ENCODE assay signal across 8 mouse cellular contexts in genomic region chr7:12977682-12978389, GRCm38 (mm10). TPM values are rescaled to one million over a fixed set of nuclear protein-coding genes. Genes with fewer than 3 reads are reported as not detected.
A peak's percentile ranks its signal among the peaks of the same experiment; 100 is the strongest.
DNase-seq lines count a peak whose midpoint lies in the region; ATAC-seq lines count a peak whose summit lies in the region.

TSS of gene Zfp446 (plus strand) at chr7:12977848.

- peaks cover 10% of the 10 kb centered on the region for H3K36me3 ChIP-seq in intestine, embryonic 14.5 days (ENCODE audit: control insufficient read depth, insufficient read depth, low read length)

- peak; percentile 99 for ATAC-seq in intestine, embryonic 14.5 days (replicated peaks; ENCODE audit: low FRiP score, low TSS enrichment, low read depth)

- H3K4me3 ChIP-seq in intestine, embryonic 14.5 days (ENCODE audit: low read depth, low read length): peak within 1 kb of the TSS; percentile 73

- intact Hi-C loops in left cerebral cortex, postnatal 14 days (cut with DNase I): no loop called here

- peaks cover 16% of the 10 kb centered on the region; the same call in 1 of the 2 replicates for H3K4me1 ChIP-seq in intestine, embryonic 14.5 days (replicated peaks; ENCODE audit: control insufficient read depth, insufficient read depth, low read length)

- under 1% methylated on average over 49 of the region's 49 CpGs for WGBS in intestine, embryonic 14.5 days

- no peaks in the 10 kb centered on the region for H3K27me3 ChIP-seq in intestine, embryonic 14.5 days (replicated peaks; ENCODE audit: control insufficient read depth, insufficient read depth, low read length)

- H3K9ac ChIP-seq in intestine, embryonic 14.5 days (ENCODE audit: low read length): peak within 1 kb of the TSS; percentile 70

- H3K9me3 ChIP-seq in intestine, embryonic 14.5 days (ENCODE audit: control insufficient read depth, low read length): no peaks in the 10 kb centered on the region

- peak within 1 kb of the TSS; percentile 60 for H3K4me2 ChIP-seq in intestine, embryonic 14.5 days (ENCODE audit: low read length)

- peak; percentile 92 to 95 for DNase-seq in adrenal gland, adult 18-20 months (ENCODE audit: low spot score in 2 of 2)
- peak; percentile 98 for DNase-seq in embryo, embryonic 11 days
- DNase-seq in gastrocnemius, postnatal 25 days: peak; percentile 99
- DNase-seq in intestine, embryonic 14.5 days (ENCODE audit: low spot score): peak; percentile 99
- peak; percentile 99 for DNase-seq in left cerebral cortex, postnatal 14 days (ENCODE audit: low spot score in 2 of 2)
- DNase-seq in mesoderm, embryonic 11.5 days (ENCODE audit: low read depth, low spot score): peak; percentile 97
- peak; percentile 99 to 100 for DNase-seq in right cerebral cortex, postnatal 36 days (ENCODE audit: low spot score in 2 of 2)
- DNase-seq in yolk sac, embryonic 10.5 days (ENCODE audit: low spot score): peak; percentile 99

- H3K27ac ChIP-seq in intestine, embryonic 14.5 days (ENCODE audit: low read depth): peak within 1 kb of the TSS; percentile 95

RNA-seq across cellular contexts. Expression of gene Zfp446, which starts in this region (rescaled TPM):
- total RNA-seq in adrenal gland, adult 18-20 months (2021): 1 to 10 TPM; 5.7 to 6.5 TPM
- total RNA-seq in gastrocnemius, postnatal 25 days (2021): 1 to 10 TPM; 2.1 to 2.4 TPM
- polyA plus RNA-seq in intestine, embryonic 14.5 days (2014; fragmentation: Nextera tagmentation; extraction: Ambion mirVana): 5.4 and 6.5 TPM in 2 replicates
- total RNA-seq in left cerebral cortex, postnatal 14 days (2021): 1 to 10 TPM; 7.1 to 8.5 TPM

Comparison
In these comparisons a context has a peak if more than half of its experiments do, and no peak if none do; other contexts are left out.
1. Peak in every context shown above with its lines: DNase-seq, ATAC-seq, H3K4me3 ChIP-seq and H3K27ac ChIP-seq.